Mouse (Mus musculus) kidney, postnatal 36 days (tissue): ENCODE data around the gene Pithd1.
A peak's percentile ranks its signal among the peaks of the same experiment; 100 is the strongest.

Experiments
- DNase-seq, 2 experiments: peaks; one replicate each; pipeline ENCODE4 v3.0.0; 2021 to 2022; ENCODE audit warnings: mixed read lengths in 2 of 2

Pithd1 gene

DNA sequence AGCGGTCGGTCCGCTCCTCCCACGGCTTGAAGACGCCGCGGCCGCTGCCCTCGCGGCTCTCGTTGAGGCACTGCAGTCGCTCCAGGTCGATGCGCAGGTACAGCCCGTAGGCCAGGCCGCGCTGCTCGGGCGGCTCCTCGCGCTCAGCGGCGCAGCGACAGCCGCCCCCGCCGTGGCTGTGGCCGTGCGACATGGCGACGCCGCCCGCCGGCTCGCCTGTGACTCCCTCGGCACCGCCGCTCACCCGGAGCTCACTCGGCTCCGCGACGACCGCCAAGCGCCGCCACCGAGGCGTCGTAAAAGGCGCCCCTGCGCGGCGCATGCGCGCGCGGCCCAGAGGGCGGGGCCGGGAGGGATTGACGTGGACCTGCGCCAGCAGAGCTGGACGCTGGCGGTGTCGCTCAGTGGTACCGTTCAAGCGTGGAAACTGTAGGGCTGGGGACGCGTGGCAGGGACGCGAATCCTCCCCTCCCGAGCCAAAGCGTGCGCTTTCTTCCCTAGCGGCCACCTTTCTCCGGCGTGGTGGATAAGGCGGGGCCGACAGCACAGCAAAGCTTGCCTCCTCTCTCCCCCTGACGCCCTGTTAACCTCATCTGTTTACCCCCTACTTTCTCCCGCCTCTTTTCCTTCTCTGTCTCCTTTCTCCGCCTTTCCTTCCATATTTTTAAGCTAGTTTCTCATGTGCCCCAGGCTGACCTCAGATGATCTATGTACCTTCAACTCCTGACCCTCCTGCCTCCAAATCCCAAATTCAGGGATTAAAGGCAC lies at the start of gene Pithd1:
Gene Pithd1 (minus strand): TSS at position 322 of the 768 bp plus-strand sequence.
- peak; percentile 92 to 94 for DNase-seq

DNA sequence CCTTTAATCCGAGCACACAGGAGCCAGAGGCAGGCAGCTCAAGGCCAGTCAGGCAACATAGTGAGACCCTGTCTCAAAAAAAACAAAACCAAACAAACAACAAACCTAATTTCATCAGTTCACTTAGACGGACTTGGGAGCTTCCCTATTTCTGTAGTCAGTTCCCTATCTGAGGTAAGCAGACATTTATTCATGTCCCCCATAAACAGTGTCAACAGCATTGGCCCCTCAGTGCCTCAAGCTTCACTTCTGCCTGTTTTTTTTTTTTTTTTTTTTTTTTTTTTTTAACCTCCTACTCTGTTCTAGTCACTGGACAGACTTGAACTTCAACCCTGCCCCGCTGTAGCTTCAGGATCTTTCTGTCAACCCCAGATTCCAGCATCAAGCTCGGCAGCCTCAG lies 48.0 kb upstream of the Pithd1 start:
- DNase-seq: no peak

GRCm38 (mm10) chr4:136033231-136033630 lies 46.2 kb upstream of the Pithd1 start:
- DNase-seq: no peak

DNA sequence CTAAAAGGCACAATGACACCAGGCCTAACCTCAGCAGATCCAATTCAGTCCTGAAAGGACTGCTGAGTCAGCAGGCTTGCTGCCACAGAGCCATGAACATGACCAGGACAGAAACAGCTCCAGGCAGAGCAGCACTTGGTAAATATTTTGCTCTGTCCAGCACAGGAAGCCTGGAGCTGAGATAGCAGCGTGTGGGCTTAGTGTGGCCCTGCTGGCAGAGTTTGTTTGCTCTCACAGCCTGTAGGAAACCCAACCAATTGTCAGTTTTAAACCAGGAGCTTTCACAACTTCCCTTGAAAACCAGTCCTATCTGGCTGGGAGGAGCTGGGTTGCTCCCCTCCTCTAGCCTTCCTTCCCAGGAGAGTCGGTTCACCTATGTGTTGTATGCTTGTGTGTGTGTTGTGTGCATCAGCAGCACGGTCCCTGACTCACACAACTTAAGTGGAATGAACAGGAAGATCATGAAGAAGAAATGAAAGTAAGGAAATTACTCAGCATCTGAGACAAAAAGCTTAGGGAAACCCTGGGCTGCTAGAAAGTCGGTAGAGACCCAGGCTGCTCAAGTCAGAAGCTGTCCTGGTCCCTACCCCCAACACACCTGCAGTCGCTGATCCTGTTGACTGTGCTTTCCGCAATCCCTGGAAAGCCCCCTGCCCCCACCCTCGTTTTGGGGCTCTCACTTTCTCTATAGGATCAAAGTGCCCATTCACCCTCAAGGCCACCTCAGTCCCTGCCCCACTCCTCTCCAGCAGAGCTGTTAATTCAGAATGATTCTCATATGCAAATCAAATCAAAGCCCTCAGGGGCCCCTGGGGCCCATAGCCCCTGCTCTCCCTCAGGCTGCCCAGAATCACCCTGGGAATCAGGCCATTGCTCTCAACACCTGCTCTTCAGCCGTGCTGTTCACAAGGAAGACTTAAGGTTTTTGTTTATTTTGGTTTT lies 44.2 kb upstream of the Pithd1 start:
- peak; percentile 55 to 58 for DNase-seq

DNA sequence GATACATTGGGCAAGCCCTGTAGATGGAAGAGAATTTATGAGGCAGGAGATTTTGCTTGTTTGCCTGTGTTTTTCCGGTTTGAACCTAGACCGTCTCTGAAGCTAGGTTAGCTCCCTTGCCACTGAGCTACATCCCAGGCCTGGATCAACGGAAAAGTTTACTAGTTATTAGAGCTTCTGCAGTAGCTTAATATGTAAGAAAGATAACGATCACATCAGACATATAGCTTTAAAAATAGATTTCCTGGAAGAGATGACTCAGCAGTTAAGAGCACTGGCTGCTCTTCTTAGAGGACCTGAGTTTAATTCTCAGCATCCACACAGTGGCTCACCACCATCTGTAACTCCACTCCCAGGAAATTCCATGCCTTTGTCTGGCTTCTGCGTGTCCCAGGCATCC lies 41.6 kb upstream of the Pithd1 start:
- no peak for DNase-seq

- DNase-seq: no peak
Measured at GRCm38 (mm10) chr4:136028132-136028564, 41.1 kb upstream of the Pithd1 start.

GRCm38 (mm10) chr4:136027416-136028131 lies 40.5 kb upstream of the Pithd1 start:
- DNase-seq: peak; percentile 52 to 56

DNA sequence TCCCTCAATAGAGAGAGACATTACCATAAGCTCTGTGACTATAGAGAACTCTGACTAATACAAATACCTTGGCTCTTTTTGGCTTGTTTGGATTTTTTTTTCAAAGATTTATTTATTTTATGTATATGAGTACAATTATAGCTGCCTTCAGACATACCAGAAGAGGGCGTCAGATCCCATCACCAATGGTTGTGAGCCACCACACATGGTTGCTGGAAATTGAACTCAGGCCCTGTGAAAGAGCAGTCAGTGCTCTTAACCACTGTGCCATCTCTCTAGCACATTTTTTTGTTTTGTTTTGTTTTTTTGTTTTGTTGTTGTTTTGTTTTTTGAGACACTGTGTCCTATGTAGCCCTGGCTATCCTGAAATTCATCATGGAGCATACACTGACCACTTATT lies 38.3 kb upstream of the Pithd1 start:
- DNase-seq: no peak

- peak; percentile 39 to 44 for DNase-seq
Measured at GRCm38 (mm10) chr4:136022924-136023323, 35.9 kb upstream of the Pithd1 start.

DNA sequence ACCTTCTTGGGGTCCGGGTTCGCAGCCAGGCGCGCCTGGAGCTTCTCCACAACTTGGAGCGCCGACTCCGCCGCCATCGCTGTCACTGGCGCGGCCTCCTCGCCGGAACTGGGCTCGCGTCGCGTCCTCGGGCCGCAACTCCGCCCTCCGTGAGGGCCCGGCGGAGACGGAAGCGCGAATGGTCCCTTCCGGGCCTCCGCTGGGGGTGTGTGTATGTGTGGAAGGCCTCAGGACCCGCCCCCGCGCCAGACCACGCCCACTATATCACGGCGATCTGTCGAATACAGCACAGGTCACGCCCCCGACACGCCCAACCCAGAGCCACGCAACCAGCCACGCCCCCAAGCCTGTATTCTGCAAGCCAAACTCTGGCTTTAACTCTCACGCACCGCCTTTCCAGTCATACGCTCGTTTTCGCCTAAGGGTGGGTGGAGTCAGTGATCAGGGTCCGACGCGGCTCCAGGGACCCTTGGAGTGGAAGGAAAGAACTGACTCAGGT lies 34.5 kb upstream of the Pithd1 start, which contains the start of gene Eloa:
Gene Eloa (minus strand): TSS at position 215 of the 499 bp plus-strand sequence.
- peak; percentile 100 for DNase-seq

DNA sequence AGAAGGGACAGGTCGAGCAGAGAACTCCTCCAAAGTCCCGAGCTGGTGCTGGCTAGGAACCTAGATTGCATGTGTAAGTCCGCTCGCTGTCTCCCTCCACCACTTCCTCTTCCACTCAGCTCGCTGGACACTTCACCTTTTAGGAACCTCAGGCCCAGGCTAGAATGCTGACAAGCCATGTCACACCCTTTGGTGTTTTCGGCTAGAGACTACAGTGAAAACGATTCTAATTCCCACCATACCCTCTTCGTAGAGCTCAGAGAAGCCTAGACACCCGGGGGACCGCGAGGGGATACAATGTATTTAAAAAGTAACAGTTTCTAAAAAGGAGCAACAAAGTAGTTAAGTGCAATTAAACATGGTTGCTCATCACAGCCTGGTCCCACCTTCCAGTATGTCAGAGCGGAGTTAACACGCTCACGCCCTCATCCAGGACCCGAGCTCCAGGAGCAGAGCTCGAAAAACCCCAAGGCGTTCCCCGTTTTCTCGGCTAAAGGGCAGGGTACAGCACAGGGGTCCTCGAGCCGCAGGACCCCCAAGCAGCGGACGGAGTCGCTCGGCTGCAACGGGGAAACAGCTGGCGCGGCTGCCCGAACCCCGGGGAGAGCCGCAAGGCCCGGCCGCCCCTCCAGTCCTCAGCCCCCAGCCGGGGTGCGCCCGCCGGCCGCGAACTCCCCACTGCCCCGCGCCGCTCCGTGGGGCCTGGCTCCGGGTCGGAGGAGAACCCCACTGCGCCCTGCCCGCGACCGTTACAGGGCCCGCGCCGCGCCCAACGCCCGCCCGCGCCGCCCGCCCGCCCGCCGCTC lies 33.9 kb upstream of the Pithd1 start:
- peak; percentile 16 to 34 for DNase-seq

DNA sequence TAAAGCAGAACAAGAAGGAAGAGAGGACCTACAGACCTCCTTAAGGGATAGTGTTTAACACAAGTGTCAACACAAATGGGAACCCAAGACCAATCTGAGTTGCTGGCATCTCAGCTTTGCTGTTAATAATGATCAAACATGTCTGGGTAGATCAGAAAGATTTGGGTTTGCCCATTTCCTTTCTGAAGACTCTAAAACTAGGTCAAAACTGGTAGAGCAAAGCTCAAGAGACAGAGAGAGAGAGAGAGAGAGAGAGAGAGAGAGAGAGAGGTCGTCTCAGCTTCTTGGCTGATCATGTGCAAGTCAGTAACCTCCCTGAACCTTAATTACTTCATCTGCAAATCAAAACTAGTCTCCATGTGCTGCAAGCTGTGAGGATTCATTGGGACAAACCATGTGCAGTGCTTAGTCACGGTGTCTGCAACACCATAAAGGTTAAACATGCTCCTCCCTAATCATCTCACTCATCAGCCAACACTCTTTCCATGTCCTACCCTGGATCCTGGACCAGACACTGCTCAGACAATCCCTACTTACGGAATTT lies 29.1 kb upstream of the Pithd1 start:
- DNase-seq: no peak

- DNase-seq: no peak
Measured at GRCm38 (mm10) chr4:136010586-136010985, 23.5 kb upstream of the Pithd1 start.

DNA sequence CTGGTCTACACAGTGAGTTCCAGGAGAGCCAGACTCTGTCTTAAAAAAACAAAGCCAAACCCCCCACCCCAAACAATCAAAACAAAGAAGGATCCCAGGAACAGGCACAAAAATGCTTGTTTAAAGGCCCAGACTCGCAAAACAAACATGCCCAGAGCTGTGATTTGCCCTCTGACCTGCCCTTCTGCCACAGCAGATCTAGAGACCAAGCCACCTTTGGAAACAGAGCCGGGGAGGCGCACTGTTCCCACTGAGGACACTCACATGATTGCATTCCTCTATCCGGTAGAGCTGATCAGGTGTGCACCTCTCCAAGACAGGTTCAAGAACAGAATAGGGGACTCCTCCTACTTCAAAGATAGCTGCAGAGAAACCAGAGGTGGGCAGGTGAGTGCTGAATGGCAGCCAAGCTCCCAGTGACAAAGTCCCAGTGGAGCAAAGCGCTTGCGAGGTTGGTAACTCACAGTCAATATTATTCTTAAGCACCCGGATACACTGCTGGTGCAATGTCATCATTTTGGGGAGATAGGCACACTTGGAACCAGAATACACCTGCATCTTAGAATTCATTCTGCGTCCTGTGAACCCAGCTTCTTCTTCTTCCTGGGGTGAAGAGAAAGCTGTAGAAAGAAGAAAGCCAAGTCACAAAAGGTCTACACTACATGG lies 21.9 kb upstream of the Pithd1 start:
- peak in 1 of 2 experiments; percentile 18 for DNase-seq

DNA sequence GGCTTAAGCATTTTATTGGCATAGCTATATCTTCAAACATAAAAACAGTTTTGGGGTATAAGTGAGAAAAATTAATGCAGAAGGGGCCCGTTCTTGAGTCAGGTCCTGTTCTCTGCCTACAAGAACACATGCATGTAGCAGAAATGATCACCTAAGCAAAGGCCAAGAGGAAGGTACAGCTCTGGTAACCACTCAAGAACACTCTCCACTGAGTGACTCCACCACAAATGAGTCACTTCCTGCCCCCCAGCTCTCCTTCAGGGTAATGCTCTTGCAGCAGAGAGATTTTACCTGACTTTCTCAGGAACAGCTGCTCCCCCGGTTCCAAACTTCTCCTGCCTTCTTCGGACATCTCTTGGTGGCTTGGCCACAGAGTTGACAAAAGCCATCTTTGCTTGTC lies 19.8 kb upstream of the Pithd1 start:
- DNase-seq: no peak

DNA sequence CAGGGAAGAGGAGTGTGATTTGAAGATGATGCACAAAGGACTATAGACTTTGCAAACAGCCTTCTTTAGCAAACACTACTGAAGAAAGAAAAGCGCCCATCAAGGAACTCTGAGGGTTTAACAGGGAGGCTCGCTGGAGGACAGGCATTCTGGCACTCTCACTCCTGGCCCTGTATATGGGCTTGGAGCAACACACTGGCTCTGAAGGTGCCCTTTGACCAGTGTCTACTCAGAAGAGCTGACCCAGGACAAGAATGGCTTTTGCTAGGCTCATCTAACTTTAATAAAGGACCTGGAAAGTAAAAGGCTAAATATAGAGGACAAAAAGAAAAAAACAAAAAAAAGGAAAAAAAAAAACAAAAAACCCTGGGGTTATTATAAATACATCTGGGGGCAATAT lies 17.9 kb upstream of the Pithd1 start:
- peak; percentile 34 to 40 for DNase-seq

DNA sequence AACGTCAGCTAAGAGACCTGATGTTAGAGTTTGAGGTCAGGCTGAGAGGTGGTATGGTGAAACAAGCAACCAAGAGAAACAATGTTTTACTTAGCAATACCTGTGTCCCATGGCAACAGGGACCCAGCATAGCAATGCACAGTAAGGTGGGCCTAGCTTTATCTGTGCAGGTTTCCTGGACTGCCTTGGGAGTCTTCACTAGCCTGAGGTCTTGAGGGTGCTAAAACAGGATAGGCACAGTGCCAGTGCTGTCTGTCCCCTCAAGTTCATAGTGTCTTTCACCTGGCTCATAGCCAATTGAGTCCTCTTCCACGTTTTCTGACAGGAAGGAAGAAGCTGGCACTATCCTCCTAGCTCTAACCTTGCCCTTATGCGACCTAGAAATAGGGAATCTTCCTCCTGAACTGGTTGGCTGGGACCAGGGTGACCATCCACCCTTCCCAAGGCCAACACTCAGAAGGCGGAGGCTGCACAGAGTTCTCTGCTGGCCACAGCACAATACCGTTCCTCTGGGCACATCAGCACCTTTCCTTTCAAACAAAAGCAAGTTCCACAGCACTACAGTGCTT lies 17.1 kb upstream of the Pithd1 start:
- no peak for DNase-seq

- no peak for DNase-seq
Measured at GRCm38 (mm10) chr4:135995118-135995517, 8.1 kb upstream of the Pithd1 start.

DNA sequence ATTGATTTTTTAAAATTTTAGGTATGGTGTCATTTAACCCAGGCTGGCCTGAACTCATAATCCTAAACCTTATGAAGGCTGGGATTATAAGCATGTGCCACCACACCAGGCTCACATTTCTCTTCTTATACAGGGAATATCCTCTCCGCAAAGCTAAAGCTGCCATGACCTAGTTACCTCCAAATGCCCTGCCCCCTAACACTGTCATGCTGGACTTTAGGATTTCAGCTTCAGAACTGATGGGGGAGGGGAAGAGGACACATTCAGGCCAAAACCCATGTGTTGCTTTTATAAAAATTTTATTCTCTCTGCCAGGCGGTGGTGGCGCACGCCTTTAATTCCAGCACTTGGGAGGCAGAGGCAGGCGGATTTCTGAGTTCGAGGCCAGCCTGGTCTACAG lies 6.9 kb upstream of the Pithd1 start:
- DNase-seq: no peak

- DNase-seq: no peak
Measured at GRCm38 (mm10) chr4:135987714-135988113, 650 bp upstream of the Pithd1 start.
